Mouse (Mus musculus): Measurements from ENCODE around the gene Syf2. TPM values are rescaled to one million over a fixed set of nuclear protein-coding genes. Genes with fewer than 3 reads are reported as not detected.

Syf2 gene
- total and polyA plus RNA-seq, 3 experiments: 59.2 to 77.1 (median 76.1) TPM

DNA sequence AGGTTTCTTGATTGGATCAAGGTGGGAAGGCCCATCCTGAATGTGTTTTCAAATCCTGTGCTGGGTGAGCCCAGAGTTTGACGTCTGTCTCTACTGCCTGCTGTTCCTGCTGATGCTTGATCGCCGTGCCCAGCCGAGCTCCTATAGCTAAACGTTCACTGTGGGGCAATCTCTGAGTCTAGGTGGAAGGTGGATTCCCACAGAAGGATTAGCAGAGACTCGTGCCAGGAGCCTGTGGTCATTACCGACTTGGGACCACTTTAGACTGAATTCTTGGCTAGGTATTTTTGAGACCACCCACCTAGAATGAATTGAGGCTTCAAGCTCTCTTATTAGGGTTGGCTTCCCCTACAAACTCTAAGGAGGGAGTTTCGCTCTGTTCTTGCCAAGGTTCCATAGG lies 48.2 kb downstream of the Syf2 start:
- dilution Hi-C loops (cut with MboI; ENCODE audit: extremely low pct_ligation_motif_present, extremely low pct_unique_long_range_greater_than_20kb, low sequenced_read_pairs) (no loop called here), in situ Hi-C loops (cut with MboI; ENCODE audit: low pct_ligation_motif_present, low pct_unique_long_range_greater_than_20kb, low sequenced_read_pairs) (no loop called here)
- Histone ChIP-seq H3K79me2 (replicated peaks; ENCODE audit: control insufficient read depth, extremely low read depth, insufficient read depth, poor library complexity, severe bottlenecking) (no peaks in the 10 kb centered on the region), H3K4me2 (ENCODE audit: insufficient read depth, low read depth, poor library complexity, severe bottlenecking) (no peak overlapping the region), H3K36me3 (replicated peaks in 1 of 2; ENCODE audit: control insufficient read depth in 1 of 2, insufficient read depth in 1 of 2, low read length in 1 of 2) (no peaks in the 10 kb centered on the region), H3K9ac (ENCODE audit: insufficient read depth, low read depth) (no peak overlapping the region), H3K27ac (ENCODE audit: insufficient read depth, low read depth) (no peak overlapping the region), H3K9me3 (replicated peaks; ENCODE audit: low read length) (no peaks in the 10 kb centered on the region), H3K4me3 (replicated peaks in 1 of 3; ENCODE audit: low read depth in 2 of 3, low read length in 2 of 3, poor library complexity in 1 of 3) (no peak overlapping the region), H3K4me1 (ENCODE audit: control insufficient read depth in 1 of 2, insufficient read depth in 2 of 2) (no peaks in the 10 kb centered on the region), H3K27me3 (replicated peaks) (peaks cover 29% of the 10 kb centered on the region)
- no peak for DNase-seq (ENCODE audit: extremely low read depth)
- TF ChIP-seq JUN (IDR thresholded peaks at IDR 0.05; ENCODE audit: insufficient read depth, low read depth, low read length): no peak
- TF ChIP-seq JUND (conservative IDR thresholded peaks at IDR 0.05; ENCODE audit: low read depth, low read length): no peak
- TF ChIP-seq E2F4 (IDR thresholded peaks at IDR 0.05; ENCODE audit: insufficient replicate concordance, low read depth, low read length): no peak
- no peak for TF ChIP-seq MAZ (IDR thresholded peaks at IDR 0.05; ENCODE audit: low read depth, low read length)
- TF ChIP-seq POLR2A (IDR thresholded peaks at IDR 0.05; ENCODE audit: low read depth, low read length): no peak
- TF ChIP-seq TBP (conservative IDR thresholded peaks at IDR 0.05; ENCODE audit: low read depth, low read length): no peak
- TF ChIP-seq SMC3 (IDR thresholded peaks at IDR 0.05; ENCODE audit: low read depth, low read length): no peak
- no peak for TF ChIP-seq ZNF384 (IDR thresholded peaks at IDR 0.05; ENCODE audit: low read depth, low read length)
- TF ChIP-seq MEF2A (IDR thresholded peaks at IDR 0.05; ENCODE audit: borderline replicate concordance, low read depth, low read length): no peak
- TF ChIP-seq TCF12 (IDR thresholded peaks at IDR 0.05; ENCODE audit: low read depth, low read length): no peak
- TF ChIP-seq RAD21 (IDR thresholded peaks at IDR 0.05; ENCODE audit: low read depth, low read length): no peak
- TF ChIP-seq SIN3A (IDR thresholded peaks at IDR 0.05; ENCODE audit: low read length): no peak
- no peak for TF ChIP-seq ELF1 (IDR thresholded peaks at IDR 0.05; ENCODE audit: low read depth, low read length)
- no peak for TF ChIP-seq POLR2AphosphoS2 (IDR thresholded peaks at IDR 0.05; ENCODE audit: low read depth, low read length)
- no peak for TF ChIP-seq MXI1 (IDR thresholded peaks at IDR 0.05; ENCODE audit: low read depth, low read length)
- TF ChIP-seq GABPA (IDR thresholded peaks at IDR 0.05; ENCODE audit: insufficient replicate concordance, low read depth, low read length): no peak
- no peak for TF ChIP-seq USF2 (conservative IDR thresholded peaks at IDR 0.05; ENCODE audit: low read depth, low read length)
- no peak for TF ChIP-seq ZC3H11A (IDR thresholded peaks at IDR 0.05; ENCODE audit: low read depth, low read length)
- no peak for TF ChIP-seq MYC (IDR thresholded peaks at IDR 0.05; ENCODE audit: low read depth, low read length)

- in situ Hi-C loops (cut with MboI; ENCODE audit: low pct_ligation_motif_present, low pct_unique_long_range_greater_than_20kb, low sequenced_read_pairs): no loop called here
- no peak overlapping the region for H3K27ac ChIP-seq (ENCODE audit: insufficient read depth, low read depth)
- H3K9me3 ChIP-seq (replicated peaks; ENCODE audit: low read length): no peaks in the 10 kb centered on the region
- no peaks in the 10 kb centered on the region for H3K36me3 ChIP-seq (replicated peaks in 1 of 2; ENCODE audit: control insufficient read depth in 1 of 2, insufficient read depth in 1 of 2, low read length in 1 of 2)
- DNase-seq (ENCODE audit: extremely low read depth): no peak
- H3K4me1 ChIP-seq (ENCODE audit: control insufficient read depth in 1 of 2, insufficient read depth in 2 of 2): no peaks in the 10 kb centered on the region
- H3K4me3 ChIP-seq (replicated peaks in 1 of 3; ENCODE audit: low read depth in 2 of 3, low read length in 2 of 3, poor library complexity in 1 of 3): no peak overlapping the region
- H3K27me3 ChIP-seq (replicated peaks): peaks cover 24% of the 10 kb centered on the region
- no peak for TF ChIP-seq TCF12 (IDR thresholded peaks at IDR 0.05; ENCODE audit: low read depth, low read length)
- TF ChIP-seq MAX (IDR thresholded peaks at IDR 0.05; ENCODE audit: low read length): no peak
- TF ChIP-seq RCOR1 (conservative IDR thresholded peaks at IDR 0.05; ENCODE audit: low read depth, low read length): no peak
- no peak for TF ChIP-seq ZNF384 (IDR thresholded peaks at IDR 0.05; ENCODE audit: low read depth, low read length)
- TF ChIP-seq IRF4 (IDR thresholded peaks at IDR 0.05; ENCODE audit: low read depth, low read length): no peak
- TF ChIP-seq SIN3A (IDR thresholded peaks at IDR 0.05; ENCODE audit: low read length): no peak
- no peak for TF ChIP-seq ZC3H11A (IDR thresholded peaks at IDR 0.05; ENCODE audit: low read depth, low read length)
- TF ChIP-seq NRF1 (IDR thresholded peaks at IDR 0.05; ENCODE audit: low read depth, low read length): no peak
- TF ChIP-seq PAX5 (IDR thresholded peaks at IDR 0.05; ENCODE audit: low read length): no peak
- TF ChIP-seq NELFE (IDR thresholded peaks at IDR 0.05; ENCODE audit: low read depth, low read length): no peak
- H3K79me2 ChIP-seq (replicated peaks; ENCODE audit: control insufficient read depth, extremely low read depth, insufficient read depth, poor library complexity, severe bottlenecking): no peaks in the 10 kb centered on the region
- H3K4me2 ChIP-seq (ENCODE audit: insufficient read depth, low read depth, poor library complexity, severe bottlenecking): no peak overlapping the region
- dilution Hi-C loops (cut with MboI; ENCODE audit: extremely low pct_ligation_motif_present, extremely low pct_unique_long_range_greater_than_20kb, low sequenced_read_pairs): no loop called here
- H3K9ac ChIP-seq (ENCODE audit: insufficient read depth, low read depth): no peak overlapping the region
Measured at GRCm38 (mm10) chr4:134981959-134982431, 51.3 kb downstream of the Syf2 start.
